Comparison of ENCODE assay signal across 9 mouse cellular contexts in the genomic region with DNA sequence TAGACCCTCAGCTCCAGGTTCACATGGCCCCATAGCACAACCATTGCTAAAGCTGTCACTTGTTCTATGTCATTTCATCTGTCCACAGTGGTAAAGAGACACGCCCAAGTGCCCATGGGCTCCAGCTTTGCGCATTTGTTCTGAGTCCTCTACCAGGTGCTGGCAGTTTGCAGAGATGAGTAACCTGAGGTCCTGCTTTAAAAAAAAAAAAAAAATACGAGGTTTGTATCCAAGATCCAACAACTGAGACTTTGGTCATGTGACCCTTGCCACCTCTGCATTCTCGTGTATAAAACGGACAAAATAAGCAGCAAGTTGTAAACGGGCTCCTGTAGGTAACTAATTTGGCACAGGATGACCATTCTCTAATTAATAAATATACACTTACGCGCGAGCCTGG.
DNase-seq lines count a peak whose midpoint lies in the region; ATAC-seq and TF ChIP-seq lines count a peak whose summit lies in the region.
"Had no signal": no experiment of that assay in that cellular context is flagged by ENCODE, and none has a peak within 500 bp of the region (broad histone marks: within the 10 kb centered on the region; RNA-seq: fewer than 3 reads in every experiment).

No protein-coding gene starts in this region.

- H3K79me2 ChIP-seq in MEL (ENCODE audit: control insufficient read depth, insufficient read depth, low read length, poor library complexity), result no peaks in the 10 kb centered on the region; the same call in 1 of the 2 replicates

- ATAC-seq in heart, embryonic 14.5 days (ENCODE audit: insufficient number of reproducible peaks, insufficient read depth, low FRiP score, low read depth), result no peak
- ATAC-seq in hindbrain, embryonic 16.5 days, result no peak
- no peak for ATAC-seq in midbrain, embryonic 11.5 days (ENCODE audit: low FRiP score)

- WGBS in heart, embryonic 14.5 days, result 46% methylated on average over 9 of the region's 9 CpGs
- WGBS in hindbrain, embryonic 16.5 days, result 41% methylated on average over 9 of the region's 9 CpGs
- WGBS in midbrain, embryonic 11.5 days, result 59% methylated on average over 9 of the region's 9 CpGs

- H3K4me3 ChIP-seq in heart, embryonic 14.5 days (ENCODE audit: control insufficient read depth in 1 of 2, insufficient read depth in 1 of 2, low read depth in 1 of 2, low read length in 2 of 2), result peak overlapping the region; percentile 29 to 39; a peak in 3 of 4 replicates
- H3K4me3 ChIP-seq in MEL (ENCODE audit: control insufficient read depth in 1 of 2, insufficient read depth in 1 of 2, low read depth in 2 of 2, low read length in 2 of 2), result peak overlapping the region; percentile 54 to 73
- peak overlapping the region; percentile 35 for H3K4me3 ChIP-seq in hindbrain, embryonic 16.5 days (ENCODE audit: low read length)
- no peak overlapping the region for H3K4me3 ChIP-seq in midbrain, embryonic 11.5 days (ENCODE audit: low read depth, low read length)

- H3K4me2 ChIP-seq in heart, embryonic 14.5 days (ENCODE audit: low read length), result peak overlapping the region; percentile 65
- peak overlapping the region; percentile 66 for H3K4me2 ChIP-seq in hindbrain, embryonic 16.5 days (ENCODE audit: low read length)
- peak overlapping the region; percentile 63 for H3K4me2 ChIP-seq in midbrain, embryonic 11.5 days

- TF ChIP-seq RAD21 in MEL (IDR thresholded peaks at IDR 0.05; ENCODE audit: low read depth, low read length), result no peak; the same call in 1 of the 2 replicates

- no peak for TF ChIP-seq EP300 in MEL (IDR thresholded peaks at IDR 0.05; ENCODE audit: low read depth in 1 of 2, low read length in 2 of 2)

- H3K36me3 ChIP-seq in heart, embryonic 14.5 days (ENCODE audit: control insufficient read depth, insufficient read depth, low read length), result no peaks in the 10 kb centered on the region
- peaks cover 0 to 12% of the 10 kb centered on the region in 2 experiments; a peak in 2 of 4 replicates for H3K36me3 ChIP-seq in MEL (ENCODE audit: control insufficient read depth in 1 of 2, insufficient read depth in 2 of 2, low read length in 2 of 2)
- H3K36me3 ChIP-seq in hindbrain, embryonic 16.5 days (ENCODE audit: control insufficient read depth, insufficient read depth, low read length), result no peaks in the 10 kb centered on the region
- H3K36me3 ChIP-seq in midbrain, embryonic 11.5 days (ENCODE audit: control insufficient read depth, insufficient read depth, low read length), result no peaks in the 10 kb centered on the region

- DNase-seq in heart, adult 18-20 months, result no peak
- no peak for DNase-seq in MEL (ENCODE audit: low read depth, low spot score)
- peak; percentile 89 for DNase-seq in midbrain, embryonic 11.5 days (ENCODE audit: low spot score, missing footprints)
- no peak for DNase-seq in gastrocnemius, postnatal 10 days
- no peak for DNase-seq in retina, postnatal 1 day
- no peak for DNase-seq in cerebellum, postnatal 36 days

- H3K4me1 ChIP-seq in heart, embryonic 14.5 days (ENCODE audit: control insufficient read depth in 2 of 2, insufficient read depth in 2 of 2, low read length in 2 of 2), result peaks cover 46 to 56% of the 10 kb centered on the region in 2 experiments
- H3K4me1 ChIP-seq in MEL (ENCODE audit: control insufficient read depth in 1 of 2, insufficient read depth in 2 of 2, low read length in 2 of 2), result peaks cover 3 to 22% of the 10 kb centered on the region in 2 experiments; a peak in 3 of 4 replicates
- H3K4me1 ChIP-seq in hindbrain, embryonic 16.5 days (ENCODE audit: control insufficient read depth, insufficient read depth, low read depth, low read length), result peaks cover 26% of the 10 kb centered on the region
- H3K4me1 ChIP-seq in midbrain, embryonic 11.5 days (ENCODE audit: control insufficient read depth, insufficient read depth, low read length), result peaks cover 6% of the 10 kb centered on the region

- H3K9me3 ChIP-seq in heart, embryonic 14.5 days (ENCODE audit: control insufficient read depth, low read length), result no peaks in the 10 kb centered on the region
- H3K9me3 ChIP-seq in MEL (replicated peaks; ENCODE audit: insufficient read depth, low read length), result no peaks in the 10 kb centered on the region
- H3K9me3 ChIP-seq in hindbrain, embryonic 16.5 days (ENCODE audit: control insufficient read depth, low read length), result no peaks in the 10 kb centered on the region
- H3K9me3 ChIP-seq in midbrain, embryonic 11.5 days (ENCODE audit: control insufficient read depth, low read length), result no peaks in the 10 kb centered on the region

- peak overlapping the region; percentile 65 to 82 for H3K27ac ChIP-seq in heart, embryonic 14.5 days (replicated peaks in 1 of 2; ENCODE audit: control insufficient read depth in 1 of 2, insufficient read depth in 1 of 2, low read depth in 2 of 2, low read length in 2 of 2)
- peak overlapping the region; percentile 89 for H3K27ac ChIP-seq in MEL (ENCODE audit: control insufficient read depth, low read depth, low read length)
- no peak overlapping the region for H3K27ac ChIP-seq in hindbrain, embryonic 16.5 days (ENCODE audit: low read depth, low read length)
- H3K27ac ChIP-seq in midbrain, embryonic 11.5 days (ENCODE audit: low read depth, low read length), result no peak overlapping the region

- TF ChIP-seq POLR2A in MEL (IDR thresholded peaks at IDR 0.05; ENCODE audit: control insufficient read depth in 1 of 2, insufficient read depth in 1 of 2, low read depth in 1 of 2, low read length in 2 of 2, poor library complexity in 1 of 2), result no peak

- H3K27me3 ChIP-seq in heart, embryonic 14.5 days (ENCODE audit: control insufficient read depth, insufficient read depth, low read length), result peaks cover 3% of the 10 kb centered on the region; the same call in 1 of the 2 replicates
- no peaks in the 10 kb centered on the region for H3K27me3 ChIP-seq in MEL (ENCODE audit: control insufficient read depth in 1 of 2, insufficient read depth in 2 of 2, low read length in 2 of 2)
- peaks cover 17% of the 10 kb centered on the region for H3K27me3 ChIP-seq in hindbrain, embryonic 16.5 days (replicated peaks; ENCODE audit: control insufficient read depth, insufficient read depth, low read length)
- H3K27me3 ChIP-seq in midbrain, embryonic 11.5 days (ENCODE audit: control insufficient read depth, insufficient read depth, low read length), result peaks cover 71% of the 10 kb centered on the region
- H3K27me3 ChIP-seq: Patski had no signal

- TF ChIP-seq CTCF in MEL (IDR thresholded peaks at IDR 0.05 in 2 of 3, conservative IDR thresholded peaks at IDR 0.05 in 1 of 3; ENCODE audit: control insufficient read depth in 1 of 3, insufficient read depth in 1 of 3, low read depth in 2 of 3, low read length in 3 of 3, poor library complexity in 1 of 3, severe bottlenecking in 1 of 3), result no peak

- H3K9ac ChIP-seq in heart, embryonic 14.5 days (ENCODE audit: low read length), result peak overlapping the region; percentile 58
- peak overlapping the region; percentile 66 for H3K9ac ChIP-seq in MEL (ENCODE audit: control insufficient read depth, low read depth, low read length, poor library complexity, severe bottlenecking)
- peak overlapping the region; percentile 49 for H3K9ac ChIP-seq in hindbrain, embryonic 16.5 days (ENCODE audit: low read depth, low read length)
- H3K9ac ChIP-seq in midbrain, embryonic 11.5 days (ENCODE audit: low read length), result no peak overlapping the region

TF ChIP-seq in MEL, 35 proteins besides CTCF, POLR2A, EP300 and RAD21:
- peak; percentile 13; the same call in 1 of the 2 replicates for TF ChIP-seq SIN3A (IDR thresholded peaks at IDR 0.05; ENCODE audit: low read length)
- peak; percentile 92 for TF ChIP-seq USF1 (IDR thresholded peaks at IDR 0.05; ENCODE audit: low read depth, low read length)
- TF ChIP-seq USF2 (IDR thresholded peaks at IDR 0.05; ENCODE audit: borderline replicate concordance in 1 of 2, insufficient read depth in 1 of 2, low read depth in 1 of 2, low read length in 2 of 2), result peak in 1 of 2 experiments; percentile 67; a peak in 1 of 4 replicates
- peak; percentile 77 for TF ChIP-seq ZNF384 (IDR thresholded peaks at IDR 0.05; ENCODE audit: low read depth, low read length)
- no peak for TF ChIP-seq ZMIZ1 (IDR thresholded peaks at IDR 0.05; ENCODE audit: low read depth, low read length)
- no peak for TF ChIP-seq ELF1 (IDR thresholded peaks at IDR 0.05; ENCODE audit: low read depth, low read length)

Comparison
In these comparisons a context has a peak if more than half of its experiments do, and no peak if none do; other contexts are left out.
1. H3K27ac ChIP-seq: peak in heart, embryonic 14.5 days (2 of 2) and MEL (single experiment); none in hindbrain, embryonic 16.5 days (single experiment) and midbrain, embryonic 11.5 days (single experiment).
2. Peak in every context shown above with its lines, with median percentiles within 50 percentile points of each other: H3K4me2 ChIP-seq.